Mouse (Mus musculus) lung, embryonic 14.5 days (tissue): Measurements from ENCODE around the gene Gatad2b. TPM values are rescaled to one million over a fixed set of nuclear protein-coding genes. Genes with fewer than 3 reads are reported as not detected.
"Not testable (repeated sequence)": the region's sequence is repeated elsewhere in the genome, so short reads cannot be mapped to it uniquely, and the experiment has no call there.

Source experiments
- ATAC-seq: fragments of 200-750 bp; cut with Nextera tagmentation; 2 replicates; pipeline ENCODE4 v1.8.0; 2017; ENCODE audit warnings: mild to moderate bottlenecking, moderate TSS enrichment, moderate library complexity; ENCODE audit not compliant: insufficient read depth
- DNase-seq: peaks from one replicate; pipeline ENCODE4 v3.0.0-alpha.2; 2015
- H3K27ac ChIP-seq: fragments of 300-500 bp; sonication (generic); 2 replicates; pipeline ENCODE4 v1.5.1; 2014; ENCODE audit warnings: low read depth, mild to moderate bottlenecking, moderate library complexity
- H3K27me3 ChIP-seq: fragments of 300-500 bp; sonication (generic); 2 replicates; pipeline ENCODE4 v1.6.1; 2014; ENCODE audit warnings: low read length, control low read depth; ENCODE audit not compliant: insufficient read depth
- H3K36me3 ChIP-seq: fragments of 300-500 bp; sonication (generic); 2 replicates; pipeline ENCODE4 v1.6.1; 2014; ENCODE audit warnings: control low read depth; ENCODE audit not compliant: insufficient read depth
- H3K4me1 ChIP-seq: fragments of 300-500 bp; sonication (generic); 2 replicates; pipeline ENCODE4 v1.6.1; 2014; ENCODE audit warnings: antibody characterized with exemption, control low read depth; ENCODE audit not compliant: insufficient read depth
- H3K4me2 ChIP-seq: fragments of 300-500 bp; sonication (generic); 2 replicates; pipeline ENCODE4 v1.6.1; 2014; ENCODE audit warnings: mild to moderate bottlenecking
- H3K4me3 ChIP-seq: fragments of 300-500 bp; sonication (generic); 2 replicates; pipeline ENCODE4 v1.5.1; 2014; ENCODE audit warnings: low read depth, low read length
- H3K9ac ChIP-seq: fragments of 300-500 bp; sonication (generic); 2 replicates; pipeline ENCODE4 v1.6.1; 2014
- H3K9me3 ChIP-seq: fragments of 300-500 bp; sonication (generic); 2 replicates; pipeline ENCODE4 v1.6.1; 2016; ENCODE audit warnings: low read depth, low read length, control low read depth
- CTCF ChIP-seq: IDR thresholded peaks from 2 replicates; pipeline ENCODE4 v1.5.1; 2016; ENCODE audit warnings: antibody characterized with exemption, low read depth
- WGBS: fragments of 180-500 bp; shearing (Covaris S2); extraction: QIAGEN DNeasy Blood & Tissue Kit; methylation state at CpG from one replicate; pipeline ENCODE4 v1.1.7; 2014; 5-methylcytosine and 5-hydroxymethylcytosine counted together
- polyA plus RNA-seq: library from polyadenylated mRNA; unstranded; fragments of >200 nt; fragmentation: Nextera tagmentation; extraction: Ambion mirVana; gene quantifications from 2 replicates; pipeline ENCODE4 v1.2.1, GENCODE M21; 2014

Gatad2b gene
- 14.6 and 15.8 TPM in 2 replicates for polyA plus RNA-seq

DNA sequence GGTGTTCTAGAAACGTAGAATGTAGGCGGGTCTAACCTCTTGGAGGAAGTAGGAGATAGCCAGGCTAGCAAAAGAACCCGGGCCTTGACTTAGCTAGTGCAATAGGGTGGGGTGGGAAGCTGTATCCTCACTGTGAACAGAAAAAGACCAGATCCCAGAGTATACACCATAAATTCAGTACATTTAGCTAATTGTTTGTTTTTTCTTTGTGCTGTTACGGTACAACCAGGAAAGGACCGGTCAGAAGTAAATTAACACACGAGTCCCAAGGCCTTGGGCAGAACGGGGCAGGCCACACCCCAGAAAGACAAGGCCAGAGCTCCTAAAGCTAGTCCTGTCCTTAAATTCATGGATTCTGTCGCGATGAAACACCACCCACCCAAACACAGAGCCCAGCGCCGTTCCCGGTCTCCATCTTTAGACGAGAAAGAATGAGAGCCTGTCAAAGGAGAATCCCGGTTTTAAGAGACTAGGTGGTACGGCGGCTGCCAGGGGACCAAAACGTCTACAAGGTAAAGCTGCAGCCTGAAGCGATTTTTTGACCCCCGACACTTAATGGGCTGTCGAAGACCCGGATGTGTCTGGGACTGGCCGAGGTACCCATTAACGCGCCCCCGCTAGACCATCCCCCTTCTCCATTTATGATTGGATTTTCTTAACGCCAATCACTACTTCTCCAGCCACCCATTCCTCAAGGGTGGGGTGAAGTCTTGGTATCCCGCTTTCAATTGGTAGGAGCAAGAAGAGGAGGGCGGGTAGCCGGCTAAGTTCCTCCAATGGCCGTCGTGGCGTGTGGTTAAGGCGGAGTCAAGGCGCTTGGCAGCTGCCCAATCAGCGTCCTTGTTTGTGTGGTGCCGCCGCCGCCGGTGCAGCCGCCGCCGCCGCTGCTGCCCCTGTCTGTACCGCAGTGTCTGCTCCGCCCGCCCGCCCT is at the start of gene Gatad2b:
TSS of gene Gatad2b (plus strand) at position 834 of the 931 bp plus-strand sequence.
- H3K27ac ChIP-seq = peak within 1 kb of the TSS; percentile 96
- H3K4me2 ChIP-seq = peak within 1 kb of the TSS; percentile 71
- peak within 1 kb of the TSS; percentile 94 for H3K9ac ChIP-seq
- H3K9me3 ChIP-seq = no peaks in the 10 kb centered on the region
- H3K36me3 ChIP-seq = peaks cover 8% of the 10 kb centered on the region; the same call in 1 of the 2 replicates
- WGBS = under 1% methylated on average over 44 of the region's 47 CpGs
- peak; percentile 100 for DNase-seq
- TF ChIP-seq CTCF = no peak
- H3K27me3 ChIP-seq = no peaks in the 10 kb centered on the region
- peak; percentile 99 for ATAC-seq
- H3K4me1 ChIP-seq = peaks cover 9% of the 10 kb centered on the region; the same call in 1 of the 2 replicates
- H3K4me3 ChIP-seq = peak within 1 kb of the TSS; percentile 89

DNA sequence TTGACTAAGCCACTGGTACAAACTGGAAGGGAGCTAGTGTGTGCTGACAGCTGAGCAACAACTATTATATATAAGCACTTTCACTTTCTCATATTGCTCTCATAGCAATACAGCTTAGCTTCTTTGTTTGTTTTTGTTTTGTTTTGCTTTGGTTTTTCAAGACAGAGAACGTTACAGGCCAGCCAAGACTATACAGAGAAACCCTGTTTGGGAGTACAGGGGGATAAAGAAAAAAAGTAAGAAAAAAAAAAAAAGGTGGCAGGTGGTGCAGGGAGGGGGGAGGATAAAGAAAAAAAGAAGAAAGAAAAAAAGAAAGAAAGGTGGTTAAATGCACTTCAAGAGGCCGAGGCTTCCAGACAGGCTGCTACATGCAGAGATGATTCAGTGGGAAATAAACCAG is 47.6 kb upstream of the Gatad2b start:
- ATAC-seq (no peak), DNase-seq (no peak)
- Histone ChIP-seq H3K27me3 (no peaks in the 10 kb centered on the region), H3K4me3 (no peak overlapping the region), H3K4me2 (no peak overlapping the region), H3K36me3 (peaks cover 4% of the 10 kb centered on the region; the same call in 1 of the 2 replicates), H3K4me1 (peaks cover 9% of the 10 kb centered on the region), H3K9ac (no peak overlapping the region), H3K27ac (no peak overlapping the region), H3K9me3 (no peaks in the 10 kb centered on the region)
- whole genome bisulfite sequencing = 48% methylated on average over 2 of the region's 2 CpGs
- TF ChIP-seq CTCF = no peak

- Histone ChIP-seq H3K4me3 (peak overlapping the region; percentile 69), H3K4me2 (peak overlapping the region; percentile 73), H3K27ac (peak overlapping the region; percentile 95), H3K9ac (peak overlapping the region; percentile 79), H3K27me3 (no peaks in the 10 kb centered on the region), H3K9me3 (no peaks in the 10 kb centered on the region), H3K4me1 (peaks cover 9% of the 10 kb centered on the region), H3K36me3 (peaks cover 18% of the 10 kb centered on the region)
- 0 out of 2 replicates have a peak, but pooled peaks have one; percentile 18 for TF ChIP-seq CTCF
- ATAC-seq (peak; percentile 29; the same call in 1 of the 2 replicates), DNase-seq (no peak)
- 1% methylated on average over 3 of the region's 3 CpGs for WGBS
Measured at GRCm38 (mm10) chr3:90247630-90247959, 45.4 kb upstream of the Gatad2b start.

GRCm38 (mm10) chr3:90247960-90248745 is 44.8 kb upstream of the Gatad2b start, which contains the start of gene Slc39a1:
Slc39a1 (plus strand) TSS chr3:90248172.
- peak; percentile 92 for ATAC-seq
- H3K9me3 ChIP-seq = no peaks in the 10 kb centered on the region

GRCm38 (mm10) chr3:90248746-90249100 is 44.3 kb upstream of the Gatad2b start:
- peak overlapping the region; percentile 69 for H3K4me3 ChIP-seq
- peak overlapping the region; percentile 95 for H3K27ac ChIP-seq
- H3K4me1 ChIP-seq = peaks cover 7% of the 10 kb centered on the region
- DNase-seq = peak; percentile 64
- H3K36me3 ChIP-seq = peaks cover 18% of the 10 kb centered on the region
- no peak for ATAC-seq
- H3K27me3 ChIP-seq = no peaks in the 10 kb centered on the region
- TF ChIP-seq CTCF = no peak
- H3K9me3 ChIP-seq = no peaks in the 10 kb centered on the region
- 2% methylated on average over 10 of the region's 10 CpGs for WGBS
- H3K4me2 ChIP-seq = peak overlapping the region; percentile 73
- H3K9ac ChIP-seq = peak overlapping the region; percentile 79

More at GRCm38 (mm10) chr3:90247960-90248745, 44.8 kb upstream of the Gatad2b start, which contains the start of gene Slc39a1:
- H3K27me3 ChIP-seq = no peaks in the 10 kb centered on the region
- TF ChIP-seq CTCF = no peak
- H3K36me3 ChIP-seq = peaks cover 18% of the 10 kb centered on the region
- H3K27ac ChIP-seq = peak within 1 kb of the TSS; percentile 95
- DNase-seq = peak; percentile 100
- H3K4me1 ChIP-seq = peaks cover 9% of the 10 kb centered on the region
- peak within 1 kb of the TSS; percentile 73 for H3K4me2 ChIP-seq
- WGBS = under 1% methylated on average over 44 of the region's 44 CpGs
- peak within 1 kb of the TSS; percentile 69 for H3K4me3 ChIP-seq
- peak within 1 kb of the TSS; percentile 79 for H3K9ac ChIP-seq

GRCm38 (mm10) chr3:90250791-90251190 is 42.2 kb upstream of the Gatad2b start:
- no peaks in the 10 kb centered on the region for H3K9me3 ChIP-seq
- H3K9ac ChIP-seq = no peak overlapping the region
- peaks cover 18% of the 10 kb centered on the region for H3K36me3 ChIP-seq
- peaks cover 8% of the 10 kb centered on the region for H3K4me1 ChIP-seq
- no peak for DNase-seq
- H3K27ac ChIP-seq = no peak overlapping the region
- no peak for ATAC-seq
- H3K4me2 ChIP-seq = no peak overlapping the region
- no peaks in the 10 kb centered on the region for H3K27me3 ChIP-seq
- no peak for TF ChIP-seq CTCF
- 76% methylated on average over 6 of the region's 6 CpGs for WGBS
- H3K4me3 ChIP-seq = no peak overlapping the region

- H3K4me1 ChIP-seq, H3K9ac ChIP-seq, H3K27ac ChIP-seq, H3K9me3 ChIP-seq, DNase-seq, H3K4me2 ChIP-seq, ATAC-seq, H3K4me3 ChIP-seq, H3K27me3 ChIP-seq: not testable (repeated sequence)
- H3K36me3 ChIP-seq = peaks cover 18% of the 10 kb centered on the region
- 97% methylated on average over 6 of the region's 12 CpGs for WGBS
Measured at GRCm38 (mm10) chr3:90251731-90252226, 41.2 kb upstream of the Gatad2b start.

- H3K9me3 ChIP-seq, H3K4me2 ChIP-seq, H3K4me1 ChIP-seq, H3K9ac ChIP-seq, DNase-seq, H3K27ac ChIP-seq, H3K27me3 ChIP-seq, H3K4me3 ChIP-seq, ATAC-seq: not testable (repeated sequence)
- peaks cover 26% of the 10 kb centered on the region for H3K36me3 ChIP-seq
- WGBS = 93% methylated on average over 2 of the region's 2 CpGs
Measured at GRCm38 (mm10) chr3:90252659-90253058, 40.3 kb upstream of the Gatad2b start.

DNA sequence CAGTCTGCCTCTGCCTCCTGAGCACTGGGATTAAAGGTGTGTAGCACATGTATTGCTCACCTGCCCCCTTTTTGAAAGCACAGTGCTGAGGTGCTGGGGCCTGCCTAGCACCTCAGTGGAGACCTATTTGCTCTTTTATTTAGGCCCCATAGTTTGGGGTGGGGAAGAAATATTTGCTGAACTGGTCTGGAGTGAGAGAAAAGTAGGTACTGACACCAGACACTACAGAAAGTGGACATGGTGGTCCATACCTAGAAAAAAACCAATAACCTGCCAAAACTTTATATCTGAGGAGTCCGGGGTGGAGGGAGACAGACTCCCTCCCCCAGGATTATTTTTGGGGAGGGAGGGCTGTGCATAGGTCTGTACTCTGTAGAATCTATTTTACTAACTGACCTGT is 39.8 kb upstream of the Gatad2b start:
- not testable (repeated sequence) for H3K4me1 ChIP-seq, DNase-seq, H3K9ac ChIP-seq, H3K4me3 ChIP-seq, H3K9me3 ChIP-seq, H3K4me2 ChIP-seq, H3K27me3 ChIP-seq, H3K27ac ChIP-seq
- WGBS = 88% methylated on average over 1 of the region's 1 CpGs
- peak; percentile 0; the same call in 1 of the 2 replicates for ATAC-seq
- peaks cover 30% of the 10 kb centered on the region for H3K36me3 ChIP-seq
